Mouse (Mus musculus) CH12.LX (cell line): Measurements from ENCODE around the gene Arih1. TPM values are rescaled to one million over a fixed set of nuclear protein-coding genes. Genes with fewer than 3 reads are reported as not detected.

Experiments used
- DNase-seq: peaks from one replicate; pipeline ENCODE4 v3.0.0-alpha.2; 2013; ENCODE audit errors: extremely low read depth
- H3K27ac ChIP-seq: 2 replicates; pipeline ENCODE4 v1.5.1; 2012; ENCODE audit warnings: low read depth, mild to moderate bottlenecking, control low read depth, moderate library complexity; ENCODE audit not compliant: insufficient read depth
- H3K27me3 ChIP-seq: replicated peaks from 2 replicates; pipeline ENCODE3; 2012; ENCODE audit warnings: inconsistent platforms
- H3K36me3 ChIP-seq, 2 experiments: replicated peaks in 1 of 2; 2 replicates each; pipeline versions ENCODE3 to v1.6.1; 2012; ENCODE audit warnings: inconsistent platforms in 1 of 2, low read length in 1 of 2, mild to moderate bottlenecking in 1 of 2, mixed read lengths in 1 of 2, moderate library complexity in 1 of 2; ENCODE audit not compliant: control insufficient read depth in 1 of 2, insufficient read depth in 1 of 2
- H3K4me1 ChIP-seq, 2 experiments: 2 replicates each; pipeline ENCODE4 v1.6.1; 2012; ENCODE audit warnings: inconsistent platforms in 1 of 2, moderate library complexity in 1 of 2; ENCODE audit not compliant: insufficient read depth in 2 of 2, control insufficient read depth in 1 of 2
- H3K4me2 ChIP-seq: 2 replicates; pipeline ENCODE4 v1.6.1; 2012; ENCODE audit warnings: low read depth, mild to moderate bottlenecking, control low read depth; ENCODE audit not compliant: poor library complexity, insufficient read depth, severe bottlenecking
- H3K4me3 ChIP-seq, 3 experiments: fragments of 150-350 bp in 1 of 3; sonication (generic) in 1 of 3; replicated peaks in 1 of 3; 2 replicates each; pipeline versions ENCODE3 to v1.5.1; 2011 to 2012; ENCODE audit warnings: low read depth in 2 of 3, low read length in 2 of 3, mild to moderate bottlenecking in 2 of 3, moderate library complexity in 2 of 3, control low read depth in 1 of 3, improper control_type of control experiment in 1 of 3, inconsistent platforms in 1 of 3, mixed read lengths in 1 of 3; ENCODE audit not compliant: poor library complexity in 1 of 3
- H3K79me2 ChIP-seq: replicated peaks from 2 replicates; pipeline ENCODE4 v1.6.1; 2012; ENCODE audit warnings: mild to moderate bottlenecking, moderate library complexity; ENCODE audit not compliant: control insufficient read depth, poor library complexity, insufficient read depth, severe bottlenecking; ENCODE audit errors: extremely low read depth
- H3K9ac ChIP-seq: 2 replicates; pipeline ENCODE4 v1.6.1; 2012; ENCODE audit warnings: low read depth, mild to moderate bottlenecking, control low read depth, moderate library complexity; ENCODE audit not compliant: insufficient read depth
- H3K9me3 ChIP-seq: replicated peaks from 2 replicates; pipeline ENCODE3; 2012; ENCODE audit warnings: low read length, inconsistent platforms, mixed read lengths
- BHLHE40 ChIP-seq: IDR thresholded peaks from 2 replicates; pipeline ENCODE4 v1.6.1; 2011; ENCODE audit warnings: mild to moderate bottlenecking, low read depth, low read length, improper control_type of control experiment
- CHD1 ChIP-seq: IDR thresholded peaks from 2 replicates; pipeline ENCODE4 v1.6.1; 2012; ENCODE audit warnings: low read depth, low read length, improper control_type of control experiment, inconsistent platforms
- CHD2 ChIP-seq: IDR thresholded peaks from 2 replicates; pipeline ENCODE4 v1.6.1; 2011; ENCODE audit warnings: low read length, improper control_type of control experiment
- CTCF ChIP-seq, 2 experiments: IDR thresholded peaks in 1 of 2; conservative IDR thresholded peaks in 1 of 2; 2 replicates each; pipeline ENCODE4 v1.5.1; 2011 to 2012; ENCODE audit warnings: low read depth in 2 of 2, low read length in 2 of 2, improper control_type of control experiment in 1 of 2, inconsistent platforms in 1 of 2, mild to moderate bottlenecking in 1 of 2, moderate library complexity in 1 of 2
- ETS1 ChIP-seq: conservative IDR thresholded peaks from 2 replicates; pipeline ENCODE4 v1.6.1; 2012; ENCODE audit warnings: low read depth, mild to moderate bottlenecking, inconsistent platforms, low read length, improper control_type of control experiment, moderate library complexity
- GABPA ChIP-seq: IDR thresholded peaks from 2 replicates; pipeline ENCODE4 v1.6.1; 2012; ENCODE audit warnings: low read depth, low read length, improper control_type of control experiment, inconsistent platforms; ENCODE audit not compliant: insufficient replicate concordance
- IRF4 ChIP-seq: IDR thresholded peaks from 2 replicates; pipeline ENCODE4 v1.6.1; 2014; ENCODE audit warnings: low read depth, mild to moderate bottlenecking, inconsistent platforms, low read length, improper control_type of control experiment
- JUN ChIP-seq: IDR thresholded peaks from 2 replicates; pipeline ENCODE4 v1.6.1; 2011; ENCODE audit warnings: low read depth, mild to moderate bottlenecking, low read length, improper control_type of control experiment, moderate library complexity; ENCODE audit not compliant: insufficient read depth
- KAT2A ChIP-seq: IDR thresholded peaks from 2 replicates; pipeline ENCODE4 v1.6.1; 2012; ENCODE audit warnings: low read length, improper control_type of control experiment, inconsistent platforms; ENCODE audit not compliant: insufficient replicate concordance
- MAFK ChIP-seq: IDR thresholded peaks from 2 replicates; pipeline ENCODE4 v1.6.1; 2011; ENCODE audit warnings: low read length, improper control_type of control experiment; ENCODE audit not compliant: insufficient replicate concordance
- MAZ ChIP-seq: IDR thresholded peaks from 2 replicates; pipeline ENCODE4 v1.6.1; 2012; ENCODE audit warnings: low read depth, mild to moderate bottlenecking, inconsistent platforms, low read length, improper control_type of control experiment, moderate library complexity
- MXI1 ChIP-seq: IDR thresholded peaks from 2 replicates; pipeline ENCODE4 v1.6.1; 2011; ENCODE audit warnings: mild to moderate bottlenecking, low read depth, low read length, improper control_type of control experiment
- NRF1 ChIP-seq: IDR thresholded peaks from 2 replicates; pipeline ENCODE4 v1.6.1; 2014; ENCODE audit warnings: low read depth, mild to moderate bottlenecking, inconsistent platforms, low read length, improper control_type of control experiment, moderate library complexity
- POLR2A ChIP-seq: IDR thresholded peaks from 2 replicates; pipeline ENCODE4 v1.6.1; 2011; ENCODE audit warnings: low read depth, mild to moderate bottlenecking, improper control_type of control experiment, low read length
- POLR2AphosphoS2 ChIP-seq: IDR thresholded peaks from 2 replicates; pipeline ENCODE4 v1.6.1; 2011; ENCODE audit warnings: low read depth, low read length, improper control_type of control experiment
- RCOR1 ChIP-seq: conservative IDR thresholded peaks from 2 replicates; pipeline ENCODE4 v1.6.1; 2012; ENCODE audit warnings: low read depth, mild to moderate bottlenecking, inconsistent platforms, low read length, improper control_type of control experiment
- SIN3A ChIP-seq: IDR thresholded peaks from 2 replicates; pipeline ENCODE4 v1.6.1; 2012; ENCODE audit warnings: low read length, improper control_type of control experiment, inconsistent platforms
- SMC3 ChIP-seq: IDR thresholded peaks from 2 replicates; pipeline ENCODE4 v1.6.1; 2011; ENCODE audit warnings: low read depth, low read length, improper control_type of control experiment
- TBP ChIP-seq: conservative IDR thresholded peaks from 2 replicates; pipeline ENCODE4 v1.6.1; 2011; ENCODE audit warnings: low read depth, low read length, improper control_type of control experiment
- TCF12 ChIP-seq: IDR thresholded peaks from 2 replicates; pipeline ENCODE4 v1.6.1; 2014; ENCODE audit warnings: low read depth, mild to moderate bottlenecking, inconsistent platforms, low read length, improper control_type of control experiment
- UBTF ChIP-seq: IDR thresholded peaks from 2 replicates; pipeline ENCODE4 v1.6.1; 2012; ENCODE audit warnings: low read depth, mild to moderate bottlenecking, inconsistent platforms, low read length, improper control_type of control experiment, moderate library complexity
- ZC3H11A ChIP-seq: IDR thresholded peaks from 2 replicates; pipeline ENCODE4 v1.6.1; 2012; ENCODE audit warnings: low read depth, mild to moderate bottlenecking, inconsistent platforms, low read length, improper control_type of control experiment
- ZKSCAN1 ChIP-seq: IDR thresholded peaks from 2 replicates; pipeline ENCODE4 v1.6.1; 2012; ENCODE audit warnings: low read depth, inconsistent platforms, low read length, improper control_type of control experiment, borderline replicate concordance
- ZMIZ1 ChIP-seq: IDR thresholded peaks from 2 replicates; pipeline ENCODE4 v1.6.1; 2012; ENCODE audit warnings: low read depth, mild to moderate bottlenecking, inconsistent platforms, low read length, improper control_type of control experiment
- ZNF384 ChIP-seq: IDR thresholded peaks from 2 replicates; pipeline ENCODE4 v1.6.1; 2012; ENCODE audit warnings: low read depth, low read length, improper control_type of control experiment, inconsistent platforms
- dilution Hi-C: fragments of 300-500 bp; cut with MboI; formaldehyde crosslinking; loops from 2 replicates; pipeline ENCODE4 v1.14.3; 2020; ENCODE audit warnings: low sequenced_read_pairs; ENCODE audit not compliant: extremely low pct_unique_long_range_greater_than_20kb, extremely low pct_ligation_motif_present
- in situ Hi-C: fragments of 300-500 bp; cut with MboI; formaldehyde crosslinking; loops from 3 replicates; pipeline ENCODE4 v1.14.3; 2019; ENCODE audit warnings: low sequenced_read_pairs, low pct_ligation_motif_present, low pct_unique_long_range_greater_than_20kb, mixed read lengths
- polyA plus RNA-seq: library from polyadenylated mRNA; unstranded; fragments of >175 nt; gene quantifications from 2 replicates; pipeline ENCODE4 v1.2.1, GENCODE M21; 2012; ENCODE audit warnings: low read depth; ENCODE audit not compliant: insufficient read length
- total RNA-seq, 2 experiments: library from RNA; depleted of rRNA; stranded (reverse); fragments of 300-350 nt in 1 of 2; fragments of >200 nt in 1 of 2; gene quantifications; 2 replicates each; pipeline ENCODE4 v1.2.3; 2012 to 2014

Arih1 gene
- total and polyA plus RNA-seq, 3 experiments, result 38.7 to 68.7 (median 52.4) TPM

DNA sequence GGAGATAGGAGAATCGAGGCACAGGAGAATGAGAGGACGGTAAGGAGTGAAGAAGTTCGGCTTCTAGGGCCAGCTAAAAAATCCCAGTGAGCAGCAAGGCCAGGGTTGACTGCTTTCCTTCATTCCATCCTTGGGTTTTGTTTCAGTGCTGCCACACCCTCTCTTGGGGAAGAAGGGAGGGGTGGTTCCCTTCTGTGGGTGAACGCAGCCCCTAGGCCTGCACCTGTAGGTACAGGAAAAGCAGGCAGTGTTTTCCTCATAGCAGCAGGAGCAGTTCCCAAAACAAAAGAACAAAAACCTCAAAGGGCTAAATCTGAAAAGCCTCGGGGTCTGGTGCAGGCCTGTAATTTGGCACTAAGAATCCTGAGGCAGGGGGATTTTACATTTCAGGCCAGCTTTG is 45.2 kb upstream of the Arih1 start:
- no peaks in the 10 kb centered on the region for H3K36me3 ChIP-seq
- DNase-seq, result no peak
- H3K27ac ChIP-seq, result no peak overlapping the region
- in situ Hi-C loops, result no loop called here
- dilution Hi-C loops, result no loop called here
- H3K4me3 ChIP-seq, result no peak overlapping the region
- H3K27me3 ChIP-seq, result no peaks in the 10 kb centered on the region
- H3K4me2 ChIP-seq, result no peak overlapping the region
- no peaks in the 10 kb centered on the region for H3K9me3 ChIP-seq
- no peak for TF ChIP-seq GABPA
- no peak for TF ChIP-seq BHLHE40
- no peak for TF ChIP-seq SMC3
- no peak for TF ChIP-seq ZMIZ1
- no peak for TF ChIP-seq IRF4
- no peak for TF ChIP-seq JUN
- TF ChIP-seq POLR2AphosphoS2, result no peak
- TF ChIP-seq ZNF384, result no peak
- TF ChIP-seq CHD2, result no peak
- no peak for TF ChIP-seq TCF12
- no peak for TF ChIP-seq RCOR1
- TF ChIP-seq ETS1, result no peak
- H3K9ac ChIP-seq, result no peak overlapping the region
- H3K79me2 ChIP-seq, result no peaks in the 10 kb centered on the region
- H3K4me1 ChIP-seq, result peaks cover 5 to 36% of the 10 kb centered on the region in 2 experiments; a peak in 3 of 4 replicates

- H3K27ac ChIP-seq, result no peak overlapping the region
- in situ Hi-C loops, result no loop called here
- dilution Hi-C loops, result no loop called here
These were observed 41.9 kb upstream of the Arih1 start for GRCm38 (mm10) chr9:59528274-59528673.

More at GRCm38 (mm10) chr9:59528274-59528673, 41.9 kb upstream of the Arih1 start:
- H3K4me3 ChIP-seq, result no peak overlapping the region
- no peak overlapping the region for H3K9ac ChIP-seq
- no peaks in the 10 kb centered on the region for H3K79me2 ChIP-seq
- no peaks in the 10 kb centered on the region for H3K27me3 ChIP-seq
- no peaks in the 10 kb centered on the region for H3K9me3 ChIP-seq
- no peak for DNase-seq
- H3K36me3 ChIP-seq, result no peaks in the 10 kb centered on the region
- TF ChIP-seq ZKSCAN1, result no peak
- TF ChIP-seq MAFK, result no peak
- TF ChIP-seq SIN3A, result no peak
- no peak for TF ChIP-seq ZNF384
- TF ChIP-seq MXI1, result no peak
- TF ChIP-seq IRF4, result no peak
- no peak for TF ChIP-seq NRF1
- no peak for TF ChIP-seq GABPA
- TF ChIP-seq ETS1, result no peak
- no peak for TF ChIP-seq CTCF (conservative IDR thresholded peaks at IDR 0.05 in 1 of 2, IDR thresholded peaks at IDR 0.05 in 1 of 2; ENCODE audit: low read depth in 2 of 2, low read length in 2 of 2)
- TF ChIP-seq POLR2A, result no peak
- no peak for TF ChIP-seq KAT2A
- no peak for TF ChIP-seq CHD1
- no peak for TF ChIP-seq UBTF
- TF ChIP-seq MAZ, result no peak
- no peak for TF ChIP-seq TBP
- TF ChIP-seq ZC3H11A, result no peak
- no peak overlapping the region for H3K4me2 ChIP-seq
- H3K4me1 ChIP-seq, result peaks cover 0 to 16% of the 10 kb centered on the region in 2 experiments; a peak in 1 of 4 replicates
